Mouse (Mus musculus) splenic B cell, adult 2 months (primary cell): ENCODE data around the gene Kdm8.

Experiments used
- DNase-seq: peaks from one replicate; pipeline ENCODE4 v3.0.0-alpha.2; 2011; ENCODE audit warnings: low read depth, low spot score
- H3K27me3 ChIP-seq: 2 replicates; pipeline ENCODE4 v1.6.1; 2012; ENCODE audit warnings: mild to moderate bottlenecking, low read length, moderate library complexity, mixed read lengths; ENCODE audit not compliant: control insufficient read depth, poor library complexity, insufficient read depth, severe bottlenecking
- H3K36me3 ChIP-seq: 2 replicates; pipeline ENCODE4 v1.6.1; 2012; ENCODE audit warnings: mild to moderate bottlenecking, low read length, moderate library complexity, mixed read lengths; ENCODE audit not compliant: control insufficient read depth, poor library complexity, insufficient read depth, severe bottlenecking

Gene Kdm8

DNA sequence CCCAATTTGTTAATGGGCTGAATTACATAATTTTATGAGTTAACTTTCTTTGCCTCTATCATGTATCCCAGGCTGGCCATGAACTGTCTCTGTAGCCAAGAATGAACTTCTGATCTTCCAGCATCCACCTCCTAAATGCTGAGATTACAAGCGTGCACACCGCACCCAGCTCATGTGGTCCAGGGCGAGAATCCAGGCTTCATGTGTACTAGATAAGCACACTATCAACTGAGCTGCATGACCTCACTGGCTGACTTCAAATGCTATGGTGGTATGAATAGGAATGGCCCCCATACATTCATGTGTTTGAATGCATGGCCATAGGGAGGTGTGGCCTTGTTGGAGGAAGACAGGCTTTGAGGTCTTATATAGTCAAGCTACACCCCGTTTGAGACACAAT is 36.0 kb downstream of the Kdm8 start:
- Histone ChIP-seq H3K27me3 (no peaks in the 10 kb centered on the region), H3K36me3 (peaks cover 4% of the 10 kb centered on the region)
- DNase-seq = no peak

DNA sequence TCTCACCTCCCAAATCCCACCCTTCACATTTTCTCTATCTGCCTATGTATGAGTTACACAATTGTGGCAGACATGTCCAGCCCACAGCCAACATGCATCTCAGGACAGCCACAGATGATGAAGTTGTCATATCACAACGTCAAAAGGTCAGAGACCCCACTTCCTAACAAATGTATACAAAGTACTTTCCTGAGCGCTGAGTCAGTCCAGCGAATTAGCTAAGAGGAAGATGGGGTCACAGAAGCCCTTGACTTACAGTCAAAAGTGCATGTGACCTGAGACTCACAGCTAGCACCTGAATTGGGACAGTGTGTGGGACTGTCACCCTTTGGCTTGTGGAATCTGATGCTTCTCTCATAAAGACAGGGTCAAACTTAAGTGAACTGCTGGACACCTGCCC is 37.9 kb downstream of the Kdm8 start:
- Histone ChIP-seq H3K36me3 (peaks cover 4% of the 10 kb centered on the region), H3K27me3 (no peaks in the 10 kb centered on the region)
- no peak for DNase-seq

DNA sequence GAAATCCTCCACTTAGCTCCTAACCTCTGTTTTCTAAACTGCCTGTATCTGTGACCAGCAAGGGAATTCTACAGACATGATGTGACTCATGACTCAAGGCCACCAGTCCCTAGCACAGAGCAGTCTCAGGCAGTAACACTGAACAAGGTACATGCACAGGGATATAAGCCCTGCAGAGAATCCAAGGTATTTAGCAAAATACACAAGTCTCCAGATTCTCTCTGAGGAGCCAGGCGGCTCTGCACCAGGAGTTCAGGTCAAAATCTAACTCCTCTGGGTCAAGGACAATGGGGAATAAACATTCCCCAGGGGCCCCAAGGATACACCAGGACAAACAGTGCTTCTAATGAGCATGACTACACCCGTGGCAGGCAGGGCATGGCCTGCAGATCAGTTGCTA is 38.4 kb downstream of the Kdm8 start:
- Histone ChIP-seq H3K27me3 (no peaks in the 10 kb centered on the region), H3K36me3 (peaks cover 4% of the 10 kb centered on the region)
- no peak for DNase-seq

DNA sequence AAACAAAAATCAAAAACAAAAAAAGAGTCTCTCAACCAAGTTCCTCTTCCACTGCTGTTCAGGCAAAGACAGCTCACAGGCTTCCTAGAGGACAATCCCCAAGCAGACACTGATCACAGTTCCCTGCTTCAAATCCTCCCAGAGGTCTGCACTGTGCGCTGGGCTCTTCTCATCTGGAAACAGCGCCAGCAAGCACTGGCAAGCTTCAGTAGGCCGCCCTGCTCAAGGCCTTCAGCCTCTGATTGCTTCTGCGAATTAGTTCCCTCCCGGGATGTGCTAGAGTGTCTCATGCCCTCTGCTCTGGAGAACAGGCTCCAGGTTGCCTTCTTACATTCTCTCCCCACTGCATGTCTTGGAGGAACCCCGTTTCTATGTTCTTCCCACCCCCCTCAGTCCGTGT is 40.3 kb downstream of the Kdm8 start:
- H3K27me3 ChIP-seq = no peaks in the 10 kb centered on the region
- DNase-seq = no peak
- H3K36me3 ChIP-seq = peaks cover 4% of the 10 kb centered on the region

DNA sequence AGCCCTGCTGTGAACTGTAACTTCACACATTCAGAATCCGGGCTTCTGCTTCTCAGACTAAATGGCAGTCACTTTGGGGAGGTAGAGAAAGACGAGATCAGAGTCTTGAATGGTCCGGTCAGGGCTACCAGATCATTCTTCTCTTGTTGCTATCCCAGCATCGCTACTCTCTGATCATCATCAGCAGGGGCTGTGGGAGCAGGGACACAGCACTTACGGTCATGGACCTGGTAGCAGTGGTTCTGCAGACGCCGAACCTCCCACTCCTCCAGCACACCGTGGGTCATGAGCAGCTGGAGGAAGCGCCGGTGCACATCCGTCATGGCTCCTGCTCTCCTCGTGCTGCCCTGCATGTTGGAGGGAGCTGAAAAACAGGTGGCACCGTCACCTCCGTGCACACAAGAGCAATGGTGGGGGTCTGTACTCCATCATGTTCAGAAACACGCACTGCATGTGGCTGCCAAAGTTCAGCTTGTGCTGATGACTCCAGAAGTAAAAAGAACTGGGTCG is 41.7 kb downstream of the Kdm8 start:
- no peak for DNase-seq
- peaks cover 2% of the 10 kb centered on the region for H3K36me3 ChIP-seq

DNA sequence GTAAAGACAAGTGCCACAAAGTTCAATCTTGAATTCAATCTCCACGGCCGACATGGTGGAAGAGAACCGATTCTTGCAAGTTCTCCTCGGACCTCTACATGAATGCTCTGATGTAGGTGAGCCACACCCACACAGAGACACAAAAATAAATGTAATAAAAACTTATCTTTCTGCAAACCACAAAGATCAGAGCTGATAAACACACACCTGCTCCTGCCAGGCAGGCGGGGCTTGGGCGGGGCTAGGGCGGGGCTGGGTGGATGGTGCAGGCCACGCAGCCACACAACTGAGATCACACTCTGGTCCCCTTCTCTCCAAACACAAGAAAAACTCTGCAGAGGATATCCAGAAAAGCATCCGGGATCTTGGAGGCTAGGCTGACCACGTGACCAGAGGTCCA is 42.6 kb downstream of the Kdm8 start:
- H3K36me3 ChIP-seq = peaks cover 2% of the 10 kb centered on the region
- no peaks in the 10 kb centered on the region for H3K27me3 ChIP-seq
- peak; percentile 36 for DNase-seq

More for the DNA sequence above, 41.7 kb downstream of the Kdm8 start:
- no peaks in the 10 kb centered on the region for H3K27me3 ChIP-seq

DNA sequence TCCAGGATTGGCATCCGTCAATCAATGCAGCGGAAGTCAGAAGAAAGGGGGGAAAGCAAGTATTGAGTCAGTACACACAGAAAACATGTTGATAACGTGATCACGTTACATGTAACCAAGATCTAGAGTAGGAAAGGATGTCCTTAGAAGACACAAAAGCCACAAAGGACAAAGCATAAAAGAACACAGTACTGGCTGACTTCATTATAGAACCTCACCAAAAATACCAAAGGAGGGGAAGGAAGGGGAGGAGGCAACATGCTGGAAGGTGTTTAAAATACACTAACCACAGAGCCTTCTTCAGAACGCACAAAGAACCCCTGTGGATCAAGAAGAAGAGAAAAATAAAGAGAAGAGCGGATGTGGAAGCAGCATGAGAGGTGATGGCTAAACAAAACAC is 44.2 kb downstream of the Kdm8 start:
- Histone ChIP-seq H3K36me3 (peaks cover 2% of the 10 kb centered on the region; the same call in 1 of the 2 replicates), H3K27me3 (no peaks in the 10 kb centered on the region)
- peak; percentile 18 for DNase-seq

DNA sequence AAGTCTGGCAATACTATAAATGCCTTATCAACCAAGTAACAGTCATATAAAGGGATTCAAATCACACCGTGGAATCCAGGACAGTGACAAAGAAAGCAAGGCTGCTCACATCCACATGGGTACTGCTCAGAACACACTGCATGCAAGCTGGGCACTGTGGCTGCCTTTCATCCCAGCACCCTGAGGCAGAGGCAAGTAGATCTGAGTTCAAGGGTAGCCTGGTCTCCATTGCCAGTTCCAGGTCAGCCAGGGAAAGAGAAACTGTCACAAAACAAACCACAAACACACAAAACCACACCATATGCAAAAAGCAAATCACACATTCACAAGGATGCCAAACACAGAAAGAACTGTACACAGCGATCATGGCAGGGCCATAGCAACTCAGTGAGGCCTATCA is 45.2 kb downstream of the Kdm8 start:
- no peak for DNase-seq
- Histone ChIP-seq H3K36me3 (peaks cover 2% of the 10 kb centered on the region; the same call in 1 of the 2 replicates), H3K27me3 (no peaks in the 10 kb centered on the region)

DNA sequence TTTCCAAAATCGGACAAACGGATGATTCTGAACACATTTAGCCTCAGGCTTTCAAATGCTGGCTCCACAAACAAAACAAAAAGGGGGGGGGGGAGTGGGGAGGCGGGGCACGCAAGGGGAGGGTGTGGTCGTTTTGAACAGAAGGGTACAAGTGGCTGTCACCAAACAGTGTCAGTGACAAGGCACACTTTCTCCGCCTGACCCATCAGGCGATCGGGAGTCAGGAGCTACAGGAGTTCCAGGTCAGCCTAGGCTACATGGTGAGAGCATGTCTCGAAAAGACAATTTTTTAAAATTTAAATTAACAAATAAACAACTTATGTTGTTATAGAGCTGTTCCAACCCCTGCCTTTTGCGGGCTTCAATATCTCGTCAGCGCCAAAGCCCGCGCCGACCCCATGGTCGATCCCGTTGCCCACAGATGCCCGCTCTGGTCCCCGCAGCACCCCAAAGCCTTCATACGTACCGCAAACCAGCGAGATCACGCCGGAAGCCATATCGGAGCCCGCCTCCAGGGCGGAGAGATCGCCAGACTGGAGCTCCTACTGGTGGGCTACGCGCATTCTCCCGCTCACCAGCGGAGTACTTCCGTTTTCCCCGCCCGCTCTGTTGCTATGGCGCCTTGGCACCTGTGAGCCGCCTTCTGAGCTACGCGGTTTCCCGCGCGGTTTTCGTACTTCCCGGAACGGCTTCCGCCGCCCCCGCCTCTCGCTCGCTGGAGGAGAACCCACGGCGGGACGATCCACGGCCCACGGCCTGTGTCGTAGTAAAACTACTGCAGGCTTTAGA is 46.7 kb downstream of the Kdm8 start, which contains the start of gene Nsmce1:
TSS of gene Nsmce1 (minus strand) at position 650 of the 789 bp plus-strand sequence.
- peak; percentile 97 for DNase-seq
- no peaks in the 10 kb centered on the region for H3K36me3 ChIP-seq
- H3K27me3 ChIP-seq = no peaks in the 10 kb centered on the region

DNA sequence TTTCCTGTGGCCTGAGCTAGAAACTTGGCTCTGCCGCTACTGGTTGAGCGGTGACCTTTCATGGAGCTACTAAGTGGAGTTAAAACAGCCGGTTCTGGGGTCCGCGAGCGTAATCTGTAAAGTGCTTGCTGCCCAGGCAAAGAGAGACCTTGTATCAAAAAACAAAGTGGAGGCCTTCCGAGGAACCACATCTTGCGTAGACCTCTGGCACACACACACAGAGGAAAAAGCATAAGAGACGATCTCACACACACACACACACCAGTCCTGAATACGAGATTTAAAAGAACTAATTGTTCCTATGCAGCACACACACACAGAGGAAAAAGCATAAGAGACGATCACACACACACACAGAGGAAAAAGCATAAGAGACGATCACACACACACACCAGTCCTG is 47.3 kb downstream of the Kdm8 start:
- no peaks in the 10 kb centered on the region for H3K36me3 ChIP-seq
- DNase-seq = no peak
- H3K27me3 ChIP-seq = no peaks in the 10 kb centered on the region

DNA sequence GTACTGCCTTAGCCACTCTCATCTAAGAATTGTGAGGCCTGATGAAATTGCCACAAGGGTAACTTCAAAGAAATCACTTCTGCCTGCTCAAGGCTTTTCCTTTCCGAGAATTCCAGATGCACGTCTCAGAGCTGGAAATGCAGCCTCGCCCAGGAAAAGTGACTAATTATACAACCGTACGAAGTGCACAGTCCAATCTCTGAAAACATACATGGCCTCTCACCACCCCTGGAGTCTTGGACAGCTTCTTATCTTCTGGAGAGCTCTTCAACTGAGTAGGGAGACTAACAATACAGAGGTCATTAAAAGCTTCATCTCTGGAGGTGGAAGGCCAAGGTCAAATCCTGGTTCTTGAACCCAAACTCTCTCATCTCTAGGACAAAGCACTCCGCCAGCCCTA is 48.1 kb downstream of the Kdm8 start:
- no peaks in the 10 kb centered on the region for H3K27me3 ChIP-seq
- no peak for DNase-seq
- no peaks in the 10 kb centered on the region for H3K36me3 ChIP-seq

DNA sequence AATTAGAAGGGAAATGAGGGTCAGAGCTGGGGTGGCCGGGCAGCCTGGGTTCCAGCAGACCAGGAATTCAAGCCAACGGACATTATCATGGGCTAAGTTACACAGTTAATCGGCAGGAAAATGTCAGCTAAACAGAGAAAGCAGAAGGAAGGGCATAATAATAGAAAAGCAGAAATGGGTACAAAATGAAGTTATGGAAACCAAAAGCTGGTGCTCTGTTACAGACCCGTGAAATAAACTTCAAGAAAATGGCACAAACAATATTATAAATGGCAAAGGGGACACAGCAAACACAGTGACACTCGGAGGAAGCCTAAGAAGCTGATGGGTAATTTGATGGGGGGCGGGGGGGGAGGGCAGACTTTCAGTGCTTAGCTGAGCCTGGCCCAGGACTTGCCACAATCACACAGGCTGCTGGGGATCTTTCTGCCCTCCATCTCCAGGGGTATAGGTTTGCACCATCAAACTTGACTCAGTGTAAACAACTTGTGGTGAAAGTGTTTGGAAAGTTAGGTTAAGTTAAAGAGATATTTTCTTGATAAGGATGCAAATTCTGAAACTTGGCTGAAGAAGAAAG is 51.5 kb downstream of the Kdm8 start:
- peak; percentile 65 for DNase-seq
- no peaks in the 10 kb centered on the region for H3K27me3 ChIP-seq
- H3K36me3 ChIP-seq = no peaks in the 10 kb centered on the region

DNA sequence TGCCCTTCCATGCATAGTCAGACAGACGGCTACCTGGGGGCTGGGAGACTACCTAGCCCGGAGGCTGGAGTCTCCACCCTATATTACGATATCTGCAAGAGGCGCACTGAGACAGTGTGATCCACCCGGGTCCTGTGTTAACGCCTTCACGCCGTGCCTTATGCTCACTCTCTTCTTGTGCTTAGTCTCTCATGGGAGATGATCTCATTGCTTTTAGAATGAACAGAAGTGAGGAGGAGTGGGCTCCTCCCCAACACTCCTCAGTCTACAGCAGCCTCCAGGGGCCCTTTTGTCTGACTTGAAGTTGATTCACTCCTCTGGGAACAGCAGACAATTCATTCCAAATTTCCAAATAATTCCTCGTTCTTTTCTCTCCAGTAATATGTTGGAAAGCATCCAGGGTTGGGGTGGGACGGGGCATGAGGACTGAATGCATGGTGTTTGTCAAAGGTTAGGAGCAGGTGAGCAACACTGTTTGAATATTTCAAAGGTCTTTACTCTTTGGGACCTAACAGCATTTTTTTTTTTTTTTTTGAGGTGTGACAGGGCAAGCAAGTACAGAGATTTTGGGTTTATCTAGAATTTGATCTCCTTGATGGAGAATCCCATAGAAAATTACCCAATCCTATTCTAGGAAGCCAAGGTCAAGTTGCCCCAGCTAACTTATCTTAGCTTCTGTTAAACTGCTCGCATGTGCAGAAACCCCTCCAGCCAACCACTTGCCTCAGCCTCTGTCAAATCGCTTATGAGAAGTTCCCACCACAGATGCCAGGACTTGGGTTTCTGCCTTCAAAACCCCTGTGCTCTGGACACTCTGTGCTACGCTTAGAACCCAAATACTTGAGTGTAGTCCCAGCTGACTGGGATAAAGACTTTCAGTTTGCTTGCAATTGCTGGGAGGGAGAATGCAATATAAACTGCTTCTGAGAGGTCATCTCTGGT is 55.7 kb downstream of the Kdm8 start:
- no peak for DNase-seq
- no peaks in the 10 kb centered on the region for H3K27me3 ChIP-seq

DNA sequence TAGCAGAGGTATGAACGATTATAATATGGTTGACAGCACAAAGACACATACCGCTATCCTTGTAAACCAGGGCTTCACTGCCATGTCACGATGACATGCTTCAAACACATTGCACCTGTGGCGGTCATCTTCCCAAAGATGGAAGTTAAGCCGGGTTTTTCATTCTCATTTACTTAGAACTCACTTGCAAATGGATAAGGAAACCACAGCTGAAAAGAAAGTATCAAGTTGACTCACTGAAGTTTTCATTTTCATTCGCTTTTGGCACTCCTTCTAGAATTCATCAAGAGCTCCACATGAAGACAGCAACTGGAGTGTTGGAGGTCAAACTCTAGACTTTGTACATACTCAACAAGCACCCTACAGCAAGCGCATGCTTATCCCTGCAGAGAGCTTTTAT is 56.4 kb downstream of the Kdm8 start:
- Histone ChIP-seq H3K36me3 (no peaks in the 10 kb centered on the region), H3K27me3 (no peaks in the 10 kb centered on the region)
- DNase-seq = no peak

More for the DNA sequence above, 55.7 kb downstream of the Kdm8 start:
- H3K36me3 ChIP-seq = no peaks in the 10 kb centered on the region
